Mouse (Mus musculus) G1E (cell line): Measurements from ENCODE around the gene Arhgap10. TPM values are rescaled to one million over a fixed set of nuclear protein-coding genes. Genes with fewer than 3 reads are reported as not detected.

Experiments
- ATAC-seq: 2 replicates; pipeline ENCODE4 v1.8.0; 2016; ENCODE audit warnings: mild to moderate bottlenecking; ENCODE audit not compliant: insufficient number of reproducible peaks, poor library complexity, low FRiP score, severe bottlenecking; ENCODE audit errors: extremely low read depth
- DNase-seq: peaks from one replicate; pipeline ENCODE4 v3.0.0; 2012; ENCODE audit warnings: low spot score
- H3K27me3 ChIP-seq: 2 replicates; pipeline ENCODE4 v1.6.1; 2012; ENCODE audit warnings: mild to moderate bottlenecking, low read length, inconsistent platforms; ENCODE audit not compliant: insufficient read depth
- H3K36me3 ChIP-seq: replicated peaks from 2 replicates; pipeline ENCODE3; 2012; ENCODE audit warnings: mild to moderate bottlenecking, inconsistent platforms
- H3K4me1 ChIP-seq: 2 replicates; pipeline ENCODE4 v1.6.1; 2012; ENCODE audit warnings: low read depth, low read length, inconsistent platforms, mixed read lengths; ENCODE audit not compliant: insufficient read depth
- H3K4me3 ChIP-seq: 2 replicates; pipeline ENCODE4 v1.5.1; 2012; ENCODE audit warnings: low read depth, mild to moderate bottlenecking, inconsistent platforms, low read length, moderate library complexity, mixed read lengths
- H3K9me3 ChIP-seq: replicated peaks from 2 replicates; pipeline ENCODE4 v1.6.1; 2012; ENCODE audit warnings: inconsistent platforms
- CTCF ChIP-seq: IDR thresholded peaks from 2 replicates; pipeline ENCODE4 v1.5.1; 2012; ENCODE audit warnings: low read depth, low read length, inconsistent platforms, mixed read lengths
- GATA1 ChIP-seq: IDR thresholded peaks from 2 replicates; pipeline ENCODE4 v1.6.1; 2012; ENCODE audit warnings: borderline replicate concordance, low read length, inconsistent platforms, mixed read lengths
- GATA2 ChIP-seq: IDR thresholded peaks from 2 replicates; pipeline ENCODE4 v1.6.1; 2012; ENCODE audit warnings: low read depth, low read length, inconsistent platforms, borderline replicate concordance
- POLR2AphosphoS5 ChIP-seq: IDR thresholded peaks from 2 replicates; pipeline ENCODE4 v1.6.1; 2012; ENCODE audit warnings: low read depth, low read length, inconsistent platforms; ENCODE audit not compliant: insufficient replicate concordance
- TAL1 ChIP-seq: conservative IDR thresholded peaks from 2 replicates; pipeline ENCODE4 v1.6.1; 2012; ENCODE audit warnings: low read depth, low read length, inconsistent platforms, mixed read lengths
- polyA plus RNA-seq: library from polyadenylated mRNA; stranded (reverse); fragments of >175 nt; gene quantifications from 2 replicates; pipeline ENCODE4 v1.2.3, GENCODE M21; 2012
- total RNA-seq, 2 experiments: library from RNA; stranded (forward) in 1 of 2; stranded (reverse) in 1 of 2; fragments of 200-1000 nt in 1 of 2; fragments of >200 nt in 1 of 2; fragmentation: Nextera tagmentation in 1 of 2; gene quantifications; 2 replicates each; pipeline ENCODE4 v1.2.3; 2014 to 2017

The Arhgap10 gene
- total and polyA plus RNA-seq, 3 experiments, result 20.3 to 26.1 (median 22.7) TPM

DNA sequence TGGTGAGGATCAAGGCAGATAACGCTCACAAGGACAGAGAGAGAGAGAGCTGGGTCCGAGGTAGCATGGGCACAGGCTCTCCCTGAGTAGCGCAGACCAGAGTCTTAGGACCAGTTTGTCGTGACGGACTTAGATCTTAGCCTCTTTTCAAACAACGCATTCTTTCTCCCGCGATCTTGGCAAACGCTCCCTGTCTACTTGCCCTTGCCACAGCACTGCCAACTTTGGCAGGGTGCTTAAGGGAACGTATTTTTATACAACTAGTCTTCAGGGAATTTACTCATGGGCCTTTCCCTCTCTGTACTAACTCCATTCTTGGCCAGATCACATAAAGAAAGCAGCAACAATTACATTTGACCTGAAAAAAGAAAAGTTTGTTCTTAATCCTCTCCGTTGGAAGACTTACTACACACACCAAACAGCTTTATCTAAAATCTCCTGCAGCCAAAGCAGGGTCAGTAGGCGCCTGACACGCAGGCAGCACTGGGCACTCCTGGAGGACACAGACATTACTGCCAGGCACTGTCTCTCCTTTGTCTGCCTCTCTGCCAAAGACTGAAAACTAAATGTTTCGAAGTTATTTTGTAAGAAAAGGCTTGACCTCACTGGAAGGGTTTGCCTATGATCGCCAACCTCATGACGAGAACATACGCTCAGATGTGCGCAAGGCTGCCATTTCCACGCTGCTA, 109.1 kb downstream of the Arhgap10 start:
- ATAC-seq, result no peak
- Histone ChIP-seq H3K36me3 (peaks cover 82% of the 10 kb centered on the region), H3K4me3 (no peak overlapping the region), H3K27me3 (no peaks in the 10 kb centered on the region), H3K4me1 (no peaks in the 10 kb centered on the region), H3K9me3 (no peaks in the 10 kb centered on the region)
- TF ChIP-seq TAL1, result no peak
- no peak for TF ChIP-seq POLR2AphosphoS5
- TF ChIP-seq GATA2, result no peak
- no peak for TF ChIP-seq GATA1
- TF ChIP-seq CTCF, result no peak
- no peak for DNase-seq

DNA sequence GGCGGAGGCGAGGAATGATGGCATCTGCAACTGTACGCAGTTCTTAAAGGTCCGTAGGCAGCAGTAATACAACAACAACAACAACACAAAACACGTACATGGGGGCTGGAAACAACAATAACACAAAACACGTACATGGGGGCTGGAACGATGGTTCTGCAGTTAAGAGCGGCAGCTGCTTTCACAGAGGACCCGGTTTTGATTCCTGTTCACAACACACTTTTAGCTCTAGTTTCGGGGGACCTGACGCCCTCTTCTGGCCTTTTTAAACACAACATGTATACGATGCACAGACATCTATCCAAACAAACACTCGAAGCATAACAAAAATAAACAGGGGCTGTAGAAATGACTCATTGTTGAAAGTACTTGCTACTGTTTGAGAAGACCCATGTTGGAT, 110.9 kb downstream of the Arhgap10 start:
- no peak for DNase-seq
- no peak for ATAC-seq
- no peaks in the 10 kb centered on the region for H3K9me3 ChIP-seq
- no peaks in the 10 kb centered on the region for H3K27me3 ChIP-seq
- H3K4me1 ChIP-seq, result no peaks in the 10 kb centered on the region
- TF ChIP-seq TAL1, result no peak
- TF ChIP-seq GATA2, result no peak
- TF ChIP-seq GATA1, result no peak
- peaks cover 84% of the 10 kb centered on the region for H3K36me3 ChIP-seq
- H3K4me3 ChIP-seq, result no peak overlapping the region

DNA sequence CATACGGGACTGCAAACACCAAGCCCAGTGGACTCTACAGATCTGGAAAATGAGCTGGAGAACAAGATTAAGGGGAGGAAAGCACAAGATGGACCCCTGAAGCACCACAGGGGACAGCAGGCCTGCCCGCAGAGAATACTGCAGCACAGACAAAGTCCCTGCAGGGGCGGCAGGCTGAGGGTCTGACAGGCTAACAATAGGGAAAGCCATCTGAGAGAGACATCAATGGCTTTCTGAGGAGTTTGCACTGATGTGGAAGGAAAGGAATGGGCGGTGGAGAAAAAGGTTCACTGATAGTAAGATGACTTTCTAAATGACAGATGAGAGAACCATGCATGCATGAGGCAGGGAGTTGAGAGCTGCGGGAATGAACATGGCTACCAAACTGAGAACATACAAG, 111.3 kb downstream of the Arhgap10 start:
- DNase-seq (no peak), ATAC-seq (no peak)
- TF ChIP-seq TAL1 (no peak), CTCF (no peak), POLR2AphosphoS5 (no peak), GATA2 (no peak), GATA1 (no peak)
- Histone ChIP-seq H3K9me3 (no peaks in the 10 kb centered on the region), H3K36me3 (peaks cover 82% of the 10 kb centered on the region), H3K4me3 (no peak overlapping the region), H3K27me3 (no peaks in the 10 kb centered on the region), H3K4me1 (no peaks in the 10 kb centered on the region)

DNA sequence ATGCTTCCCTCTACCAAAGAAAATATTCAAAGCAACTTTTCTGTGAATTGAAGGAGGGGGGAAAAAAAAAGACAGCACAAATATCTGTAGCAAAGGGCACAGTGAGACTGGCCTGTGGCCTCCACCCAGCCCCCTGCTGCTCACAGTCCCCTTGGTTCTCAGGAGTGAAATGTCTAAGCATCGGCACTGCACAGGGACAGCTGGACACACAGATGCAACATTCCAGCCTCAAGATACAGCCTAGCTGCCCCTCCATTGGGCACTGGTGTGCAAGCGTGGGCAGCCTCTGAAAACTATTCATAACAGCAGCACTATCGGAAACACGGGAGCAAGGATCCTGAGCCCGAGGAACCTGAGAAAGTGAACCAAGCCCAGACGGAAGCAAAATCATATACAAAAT, 113.7 kb downstream of the Arhgap10 start:
- DNase-seq (no peak), ATAC-seq (no peak)
- H3K4me3 ChIP-seq, result no peak overlapping the region
- H3K9me3 ChIP-seq, result no peaks in the 10 kb centered on the region
- no peak for TF ChIP-seq GATA1
- TF ChIP-seq CTCF, result no peak
- no peak for TF ChIP-seq TAL1
- TF ChIP-seq POLR2AphosphoS5, result no peak
- TF ChIP-seq GATA2, result no peak
- no peaks in the 10 kb centered on the region for H3K4me1 ChIP-seq
- peaks cover 78% of the 10 kb centered on the region for H3K36me3 ChIP-seq
- H3K27me3 ChIP-seq, result no peaks in the 10 kb centered on the region

DNA sequence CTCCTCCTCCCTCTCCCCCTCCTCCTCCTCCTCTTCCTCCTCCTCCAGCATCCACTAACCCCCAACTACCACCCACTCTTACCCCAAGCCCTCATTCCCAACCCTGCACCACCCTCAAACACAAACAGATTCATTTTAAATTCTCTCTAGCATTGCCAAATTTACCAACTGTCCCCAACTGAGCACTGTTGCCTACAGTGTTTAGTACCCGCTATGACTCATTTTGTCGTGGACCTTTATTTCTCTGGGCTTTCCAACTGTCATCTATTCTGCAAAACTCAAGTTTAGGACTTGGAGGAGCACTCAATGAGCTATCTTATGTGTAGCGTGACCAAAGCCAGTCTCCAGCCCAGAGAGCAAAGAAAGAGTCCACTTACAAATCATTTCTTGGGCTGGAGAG, 115.8 kb downstream of the Arhgap10 start:
- peaks cover 10% of the 10 kb centered on the region for H3K9me3 ChIP-seq
- no peak for TF ChIP-seq GATA2
- TF ChIP-seq POLR2AphosphoS5, result no peak
- no peak for TF ChIP-seq GATA1
- no peak for TF ChIP-seq TAL1
- ATAC-seq (no peak), DNase-seq (no peak)
- no peak overlapping the region for H3K4me3 ChIP-seq
- no peaks in the 10 kb centered on the region for H3K4me1 ChIP-seq
- H3K36me3 ChIP-seq, result peaks cover 79% of the 10 kb centered on the region
- H3K27me3 ChIP-seq, result no peaks in the 10 kb centered on the region

DNA sequence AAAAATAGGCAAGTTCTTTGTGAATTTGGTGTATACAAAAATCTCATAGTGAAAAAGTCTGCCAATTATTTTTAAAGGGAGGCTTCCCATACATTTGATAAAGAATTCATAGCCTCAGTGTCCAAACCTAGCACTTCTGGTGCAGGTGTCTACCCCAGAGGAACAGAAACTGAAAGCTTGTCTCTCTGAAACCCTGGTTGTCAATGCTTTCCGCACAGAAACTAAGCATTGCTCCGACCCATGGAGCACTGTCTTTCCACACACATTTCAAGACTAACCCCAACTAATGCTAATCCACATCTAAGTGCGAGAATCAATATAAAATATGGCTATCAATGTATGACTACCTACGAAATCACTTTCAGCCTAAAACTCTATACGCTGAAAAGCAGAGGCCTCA, 116.6 kb downstream of the Arhgap10 start:
- DNase-seq, result no peak
- no peak overlapping the region for H3K4me3 ChIP-seq
- TF ChIP-seq CTCF (no peak), POLR2AphosphoS5 (no peak), GATA1 (no peak), GATA2 (no peak), TAL1 (no peak)
- H3K9me3 ChIP-seq, result peaks cover 15% of the 10 kb centered on the region
- H3K27me3 ChIP-seq, result no peaks in the 10 kb centered on the region
- ATAC-seq, result no peak
- H3K4me1 ChIP-seq, result no peaks in the 10 kb centered on the region
- peaks cover 79% of the 10 kb centered on the region for H3K36me3 ChIP-seq
